Mouse (Mus musculus): ENCODE measurements around the gene Nipal1. TPM values are rescaled to one million over a fixed set of nuclear protein-coding genes. Genes with fewer than 3 reads are reported as not detected.

The Nipal1 gene
- total and polyA plus RNA-seq, 3 experiments = 0.35 TPM; not detected in 2

DNA sequence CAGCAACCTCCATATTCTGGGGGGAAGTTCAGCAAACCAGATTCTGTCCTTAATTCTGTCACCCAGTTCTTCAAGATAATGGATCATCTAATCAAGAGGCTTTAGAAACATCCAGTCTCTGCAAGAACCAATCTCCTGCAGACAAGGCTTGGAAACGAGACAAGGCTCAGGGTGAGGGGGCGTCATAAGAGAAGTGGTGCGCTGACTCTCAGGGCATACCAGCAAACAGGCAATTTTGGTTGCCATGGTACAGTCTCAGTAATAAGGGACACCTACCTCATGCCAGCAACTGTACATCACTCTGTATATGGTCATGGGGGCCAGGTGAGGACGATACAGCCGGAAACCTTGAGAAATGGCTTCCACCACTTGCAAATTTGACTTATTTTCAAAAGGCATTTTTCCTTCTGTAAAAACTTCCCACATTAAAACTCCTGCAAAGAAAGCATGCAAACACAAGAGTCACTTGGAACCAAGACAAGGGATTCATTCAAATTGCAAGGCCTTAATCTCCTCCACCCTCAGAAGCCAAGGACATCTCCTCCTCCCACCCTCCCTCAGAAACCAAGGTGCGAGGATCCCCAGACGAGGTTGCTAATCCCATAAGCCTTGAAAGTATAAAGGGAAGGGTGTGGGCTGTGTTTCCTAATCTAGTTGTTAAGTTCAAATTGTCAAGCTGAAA lies 51.4 kb downstream of the Nipal1 start:
- no peaks in the 10 kb centered on the region for H3K36me3 ChIP-seq (ENCODE audit: control insufficient read depth in 1 of 2, insufficient read depth in 2 of 2, low read length in 2 of 2)
- no peak overlapping the region for H3K4me3 ChIP-seq (ENCODE audit: control insufficient read depth in 1 of 2, insufficient read depth in 1 of 2, low read depth in 2 of 2, low read length in 2 of 2)
- TF ChIP-seq MYB (IDR thresholded peaks at IDR 0.05; ENCODE audit: low read depth, low read length) = no peak
- no peak for TF ChIP-seq E2F4 (IDR thresholded peaks at IDR 0.05; ENCODE audit: borderline replicate concordance, low read depth, low read length)
- no peak for TF ChIP-seq CHD1 (IDR thresholded peaks at IDR 0.05; ENCODE audit: low read depth, low read length)
- no peak for TF ChIP-seq SMC3 (IDR thresholded peaks at IDR 0.05; ENCODE audit: low read depth, low read length)
- no peak for TF ChIP-seq MAFK (IDR thresholded peaks at IDR 0.05; ENCODE audit: borderline replicate concordance, low read depth, low read length)
- no peak for TF ChIP-seq GABPA (IDR thresholded peaks at IDR 0.05; ENCODE audit: low read depth, low read length)
- no peak for TF ChIP-seq MEF2A (IDR thresholded peaks at IDR 0.05; ENCODE audit: extremely low read depth, insufficient replicate concordance, low read depth, low read length, poor library complexity, severe bottlenecking)
- TF ChIP-seq RCOR1 (IDR thresholded peaks at IDR 0.05; ENCODE audit: low read depth, low read length) = no peak
- TF ChIP-seq ELF1 (IDR thresholded peaks at IDR 0.05; ENCODE audit: low read depth, low read length) = no peak
- TF ChIP-seq ZKSCAN1 (IDR thresholded peaks at IDR 0.05; ENCODE audit: low read depth, low read length) = no peak
- TF ChIP-seq USF2 (IDR thresholded peaks at IDR 0.05; ENCODE audit: borderline replicate concordance in 1 of 2, insufficient read depth in 1 of 2, low read depth in 1 of 2, low read length in 2 of 2) = no peak
- no peak for TF ChIP-seq NELFE (IDR thresholded peaks at IDR 0.05; ENCODE audit: low read depth, low read length)
- no peak for TF ChIP-seq EP300 (IDR thresholded peaks at IDR 0.05; ENCODE audit: low read depth in 1 of 2, low read length in 2 of 2)
- no peak for TF ChIP-seq MAZ (IDR thresholded peaks at IDR 0.05; ENCODE audit: low read depth, low read length)
- TF ChIP-seq SIN3A (IDR thresholded peaks at IDR 0.05; ENCODE audit: low read length) = no peak
- no peak for TF ChIP-seq NRF1 (IDR thresholded peaks at IDR 0.05; ENCODE audit: insufficient read depth, low read depth, low read length, poor library complexity, severe bottlenecking)
- no peak for TF ChIP-seq TBP (IDR thresholded peaks at IDR 0.05; ENCODE audit: low read depth, low read length)
- TF ChIP-seq TAL1 (IDR thresholded peaks at IDR 0.05; ENCODE audit: low read length) = no peak
- no peak for TF ChIP-seq USF1 (IDR thresholded peaks at IDR 0.05; ENCODE audit: low read depth, low read length)
- DNase-seq (ENCODE audit: low read depth, low spot score) = no peak
- H3K9me3 ChIP-seq (replicated peaks; ENCODE audit: insufficient read depth, low read length) = no peaks in the 10 kb centered on the region
- no peaks in the 10 kb centered on the region for H3K27me3 ChIP-seq (ENCODE audit: control insufficient read depth in 1 of 2, insufficient read depth in 2 of 2, low read length in 2 of 2)
- H3K9ac ChIP-seq (ENCODE audit: control insufficient read depth, low read depth, low read length, poor library complexity, severe bottlenecking) = no peak overlapping the region
- H3K79me2 ChIP-seq (ENCODE audit: control insufficient read depth, insufficient read depth, low read length, poor library complexity) = no peaks in the 10 kb centered on the region
- no peaks in the 10 kb centered on the region for H3K4me1 ChIP-seq (ENCODE audit: control insufficient read depth in 1 of 2, insufficient read depth in 2 of 2, low read length in 2 of 2)
- no peak overlapping the region for H3K27ac ChIP-seq (ENCODE audit: control insufficient read depth, low read depth, low read length)

DNA sequence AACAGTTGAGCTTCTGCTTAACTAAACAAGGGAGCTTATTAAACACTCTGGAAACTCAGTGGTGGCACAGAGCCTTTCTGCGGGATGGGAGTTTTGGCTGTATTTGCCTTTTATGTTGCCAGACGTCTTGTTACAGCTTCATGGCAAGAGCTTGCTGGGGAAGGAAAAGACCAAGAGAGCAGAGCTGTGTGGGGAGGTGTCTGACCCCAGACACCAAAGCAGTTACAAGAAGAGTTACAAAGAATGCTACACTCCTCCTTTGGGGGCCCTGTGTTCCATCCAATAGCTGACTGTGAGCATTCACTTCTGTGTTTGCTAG lies 51.9 kb downstream of the Nipal1 start:
- Histone ChIP-seq H3K9me3 (replicated peaks; ENCODE audit: insufficient read depth, low read length) (no peaks in the 10 kb centered on the region), H3K27me3 (ENCODE audit: control insufficient read depth in 1 of 2, insufficient read depth in 2 of 2, low read length in 2 of 2) (no peaks in the 10 kb centered on the region), H3K9ac (ENCODE audit: control insufficient read depth, low read depth, low read length, poor library complexity, severe bottlenecking) (no peak overlapping the region), H3K4me1 (ENCODE audit: control insufficient read depth in 1 of 2, insufficient read depth in 2 of 2, low read length in 2 of 2) (no peaks in the 10 kb centered on the region), H3K79me2 (ENCODE audit: control insufficient read depth, insufficient read depth, low read length, poor library complexity) (no peaks in the 10 kb centered on the region), H3K27ac (ENCODE audit: control insufficient read depth, low read depth, low read length) (no peak overlapping the region), H3K36me3 (ENCODE audit: control insufficient read depth in 1 of 2, insufficient read depth in 2 of 2, low read length in 2 of 2) (no peaks in the 10 kb centered on the region), H3K4me3 (ENCODE audit: control insufficient read depth in 1 of 2, insufficient read depth in 1 of 2, low read depth in 2 of 2, low read length in 2 of 2) (no peak overlapping the region)
- TF ChIP-seq MAFK (IDR thresholded peaks at IDR 0.05; ENCODE audit: borderline replicate concordance, low read depth, low read length) (no peak), MAX (IDR thresholded peaks at IDR 0.05; ENCODE audit: low read length) (no peak), MAZ (IDR thresholded peaks at IDR 0.05; ENCODE audit: low read depth, low read length) (no peak), TBP (IDR thresholded peaks at IDR 0.05; ENCODE audit: low read depth, low read length) (no peak), POLR2AphosphoS5 (IDR thresholded peaks at IDR 0.05; ENCODE audit: borderline replicate concordance, low read depth, low read length) (no peak), CTCF (IDR thresholded peaks at IDR 0.05 in 2 of 3, conservative IDR thresholded peaks at IDR 0.05 in 1 of 3; ENCODE audit: control insufficient read depth in 1 of 3, insufficient read depth in 1 of 3, low read depth in 2 of 3, low read length in 3 of 3, poor library complexity in 1 of 3, severe bottlenecking in 1 of 3) (no peak), POLR2AphosphoS2 (IDR thresholded peaks at IDR 0.05; ENCODE audit: low read length) (no peak), KAT2A (conservative IDR thresholded peaks at IDR 0.05; ENCODE audit: low read depth, low read length) (no peak), UBTF (IDR thresholded peaks at IDR 0.05; ENCODE audit: borderline replicate concordance, insufficient read depth, low read depth, low read length) (no peak)
- DNase-seq (ENCODE audit: low read depth, low spot score) = no peak
